Mouse (Mus musculus) lung, postnatal 0 days (tissue): ENCODE data around the gene Ppdpf. TPM values are rescaled to one million over a fixed set of nuclear protein-coding genes. Genes with fewer than 3 reads are reported as not detected.

ENCODE experiments used
- ATAC-seq: fragments of 200-750 bp; cut with Nextera tagmentation; 2 replicates; pipeline ENCODE4 v1.8.0; 2017; ENCODE audit warnings: moderate library complexity
- DNase-seq: peaks from one replicate; pipeline ENCODE4 v3.0.0-alpha.2; 2016; ENCODE audit warnings: low spot score
- H3K27ac ChIP-seq: fragments of 300-500 bp; sonication (generic); 2 replicates; pipeline ENCODE4 v1.5.1; 2014; ENCODE audit warnings: antibody characterized with exemption, mild to moderate bottlenecking, low read length, mixed read lengths
- H3K27me3 ChIP-seq: fragments of 300-500 bp; sonication (generic); replicated peaks from 2 replicates; pipeline ENCODE4 v1.6.1; 2014; ENCODE audit warnings: low read length, mixed read lengths; ENCODE audit not compliant: insufficient read depth
- H3K36me3 ChIP-seq: fragments of 300-500 bp; sonication (generic); 2 replicates; pipeline ENCODE4 v1.6.1; 2014; ENCODE audit warnings: low read length, mixed read lengths; ENCODE audit not compliant: insufficient read depth
- H3K4me1 ChIP-seq: fragments of 300-500 bp; sonication (generic); 2 replicates; pipeline ENCODE4 v1.6.1; 2014; ENCODE audit warnings: antibody characterized with exemption, low read depth, low read length, mixed read lengths; ENCODE audit not compliant: insufficient read depth
- H3K4me2 ChIP-seq: fragments of 300-500 bp; sonication (generic); replicated peaks from 2 replicates; pipeline ENCODE4 v1.6.1; 2014; ENCODE audit warnings: low read depth, mild to moderate bottlenecking, low read length, moderate library complexity, mixed read lengths
- H3K4me3 ChIP-seq: fragments of 300-500 bp; sonication (generic); 2 replicates; pipeline ENCODE4 v1.5.1; 2014; ENCODE audit warnings: low read depth, low read length
- H3K9ac ChIP-seq: fragments of 300-500 bp; sonication (generic); replicated peaks from 2 replicates; pipeline ENCODE4 v1.6.1; 2014; ENCODE audit warnings: low read depth, mild to moderate bottlenecking
- H3K9me3 ChIP-seq: fragments of 300-500 bp; sonication (generic); 2 replicates; pipeline ENCODE4 v1.6.1; 2016; ENCODE audit warnings: low read length, mixed read lengths
- CTCF ChIP-seq: IDR thresholded peaks from 2 replicates; pipeline ENCODE4 v1.5.1; 2016; ENCODE audit warnings: antibody characterized with exemption, mild to moderate bottlenecking
- EP300 ChIP-seq: IDR thresholded peaks from 2 replicates; pipeline ENCODE4 v1.6.1; 2016; ENCODE audit warnings: antibody characterized with exemption, mild to moderate bottlenecking, control low read depth
- WGBS: fragments of 180-500 bp; shearing (Covaris S2); extraction: QIAGEN DNeasy Blood & Tissue Kit; methylation state at CpG from one replicate; pipeline ENCODE4 v1.1.7; 2014; 5-methylcytosine and 5-hydroxymethylcytosine counted together
- polyA plus RNA-seq: library from polyadenylated mRNA; unstranded; fragments of >200 nt; fragmentation: Nextera tagmentation; extraction: Ambion mirVana; gene quantifications from 2 replicates; pipeline ENCODE4 v1.2.1, GENCODE M21; 2015

The Ppdpf gene
- 261 and 262 TPM in 2 replicates for polyA plus RNA-seq

- WGBS: under 1% methylated on average over 58 of the region's 64 CpGs
- Histone ChIP-seq H3K27ac (peak within 1 kb of the TSS; percentile 97), H3K9me3 (no peaks in the 10 kb centered on the region), H3K36me3 (no peaks in the 10 kb centered on the region), H3K4me1 (peaks cover 9% of the 10 kb centered on the region; the same call in 1 of the 2 replicates), H3K4me2 (peak within 1 kb of the TSS; percentile 78), H3K9ac (peak within 1 kb of the TSS; percentile 79), H3K4me3 (peak within 1 kb of the TSS; percentile 68), H3K27me3 (no peaks in the 10 kb centered on the region)
- DNase-seq: peak; percentile 98
- TF ChIP-seq CTCF (peak; percentile 50), EP300 (peak; percentile 56)
- peak; percentile 95 for ATAC-seq
Observed at GRCm38 (mm10) chr2:181187121-181188000, at the start of gene Ppdpf. Gene Ppdpf, plus strand, starts transcription at chr2:181187247.

- Histone ChIP-seq H3K27me3 (peaks cover 14% of the 10 kb centered on the region), H3K27ac (no peak overlapping the region), H3K4me1 (0 out of 2 replicates have a peak, but pooled peaks cover 2% of the 10 kb centered on the region), H3K4me2 (no peak overlapping the region), H3K4me3 (no peak overlapping the region), H3K9me3 (no peaks in the 10 kb centered on the region), H3K9ac (no peak overlapping the region), H3K36me3 (no peaks in the 10 kb centered on the region)
- WGBS: 81% methylated on average over 5 of the region's 5 CpGs
- ATAC-seq (no peak), DNase-seq (no peak)
- TF ChIP-seq CTCF: no peak
- no peak for TF ChIP-seq EP300
Observed at GRCm38 (mm10) chr2:181139641-181140193, 47.3 kb upstream of the Ppdpf start.

GRCm38 (mm10) chr2:181142703-181143135 is 44.3 kb upstream of the Ppdpf start:
- 56% methylated on average over 8 of the region's 8 CpGs for WGBS
- no peak overlapping the region for H3K4me2 ChIP-seq
- H3K36me3 ChIP-seq: no peaks in the 10 kb centered on the region
- H3K4me3 ChIP-seq: no peak overlapping the region
- DNase-seq: no peak
- H3K9me3 ChIP-seq: no peaks in the 10 kb centered on the region
- TF ChIP-seq EP300 (no peak), CTCF (no peak)
- no peak overlapping the region for H3K27ac ChIP-seq
- no peak overlapping the region for H3K9ac ChIP-seq
- H3K27me3 ChIP-seq: no peaks in the 10 kb centered on the region
- ATAC-seq: no peak
- H3K4me1 ChIP-seq: no peaks in the 10 kb centered on the region

- 69% methylated on average over 2 of the region's 2 CpGs for WGBS
- no peak for TF ChIP-seq EP300
- no peak for TF ChIP-seq CTCF
- Histone ChIP-seq H3K36me3 (no peaks in the 10 kb centered on the region), H3K9ac (no peak overlapping the region), H3K9me3 (no peaks in the 10 kb centered on the region), H3K4me2 (no peak overlapping the region), H3K4me3 (no peak overlapping the region), H3K4me1 (0 out of 2 replicates have a peak, but pooled peaks cover 3% of the 10 kb centered on the region), H3K27me3 (no peaks in the 10 kb centered on the region), H3K27ac (no peak overlapping the region)
- ATAC-seq (no peak), DNase-seq (no peak)
Observed at GRCm38 (mm10) chr2:181143509-181144276, 43.4 kb upstream of the Ppdpf start.

DNA sequence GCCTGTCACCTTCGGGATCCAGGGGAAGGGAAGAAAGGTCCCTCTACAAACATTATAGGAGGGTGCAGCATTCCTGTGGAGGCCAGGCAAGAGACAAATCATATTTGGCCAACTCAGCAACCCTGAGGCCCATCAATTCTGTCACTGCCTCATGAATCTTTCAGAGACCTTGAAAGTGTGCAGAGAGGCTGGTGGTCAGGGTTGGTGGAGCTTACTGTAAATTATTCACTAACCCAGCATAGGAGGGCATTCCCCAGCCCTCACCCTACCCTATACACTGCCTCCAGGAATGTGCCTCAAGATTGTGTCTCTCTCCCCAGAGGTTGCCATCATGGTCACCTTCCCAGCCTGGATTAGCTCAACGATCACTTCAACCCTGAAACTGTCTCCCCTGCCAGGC is 42.4 kb upstream of the Ppdpf start:
- Histone ChIP-seq H3K9me3 (no peaks in the 10 kb centered on the region), H3K4me2 (no peak overlapping the region), H3K27me3 (no peaks in the 10 kb centered on the region), H3K4me3 (no peak overlapping the region), H3K4me1 (0 out of 2 replicates have a peak, but pooled peaks cover 3% of the 10 kb centered on the region), H3K36me3 (no peaks in the 10 kb centered on the region), H3K27ac (no peak overlapping the region), H3K9ac (no peak overlapping the region)
- no peak for DNase-seq
- no peak for ATAC-seq
- 76% methylated on average over 2 of the region's 2 CpGs for WGBS
- no peak for TF ChIP-seq CTCF
- TF ChIP-seq EP300: no peak

DNA sequence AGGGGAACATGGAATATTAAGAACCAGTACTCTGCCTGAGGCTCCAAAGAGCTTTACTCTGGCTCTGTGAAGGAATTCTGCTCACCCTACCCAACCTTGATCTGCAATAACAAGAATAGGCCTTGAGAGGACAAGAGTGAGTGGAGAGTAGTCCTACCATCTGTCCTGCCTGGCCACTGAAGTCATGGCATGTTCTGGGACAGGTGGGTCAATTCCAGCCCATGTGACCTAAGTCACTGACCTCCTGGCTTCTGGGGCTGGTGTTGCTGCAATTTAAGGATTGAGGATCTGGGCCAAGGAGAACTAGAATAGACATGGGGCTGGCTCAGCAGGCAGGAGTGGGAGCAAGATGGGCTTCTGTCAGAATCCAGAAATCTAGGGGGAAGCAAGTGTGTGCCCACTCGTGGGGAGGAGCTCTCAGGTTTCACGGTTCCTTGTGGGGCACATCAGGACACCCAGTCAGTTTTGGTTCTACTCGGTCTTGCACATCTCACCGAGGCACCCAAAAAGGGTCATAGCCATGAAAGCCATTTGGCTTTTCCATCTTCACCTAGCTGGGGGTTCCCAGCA is 40.0 kb upstream of the Ppdpf start:
- Histone ChIP-seq H3K4me2 (no peak overlapping the region), H3K4me1 (0 out of 2 replicates have a peak, but pooled peaks cover 3% of the 10 kb centered on the region), H3K9me3 (no peaks in the 10 kb centered on the region), H3K27ac (no peak overlapping the region), H3K36me3 (no peaks in the 10 kb centered on the region), H3K9ac (no peak overlapping the region), H3K27me3 (no peaks in the 10 kb centered on the region), H3K4me3 (no peak overlapping the region)
- ATAC-seq: no peak
- WGBS: 44% methylated on average over 4 of the region's 4 CpGs
- TF ChIP-seq EP300 (no peak), CTCF (no peak)
- DNase-seq: no peak
